Mouse (Mus musculus) neural tube, embryonic 12.5 days (tissue): ENCODE data around the gene Wnk2. TPM values are rescaled to one million over a fixed set of nuclear protein-coding genes. Genes with fewer than 3 reads are reported as not detected.

Experiments used
- ATAC-seq: fragments of 200-750 bp; cut with Nextera tagmentation; 2 replicates; pipeline ENCODE4 v1.8.0; 2017; ENCODE audit warnings: low read depth, mild to moderate bottlenecking, moderate TSS enrichment, moderate library complexity; ENCODE audit not compliant: low FRiP score
- H3K27ac ChIP-seq: fragments of 300-500 bp; sonication (generic); 2 replicates; pipeline ENCODE4 v1.5.1; 2016
- H3K27me3 ChIP-seq: fragments of 300-500 bp; sonication (generic); replicated peaks from 2 replicates; pipeline ENCODE4 v1.6.1; 2016; ENCODE audit warnings: mild to moderate bottlenecking
- H3K36me3 ChIP-seq: fragments of 300-500 bp; sonication (generic); 2 replicates; pipeline ENCODE4 v1.6.1; 2016; ENCODE audit warnings: mild to moderate bottlenecking
- H3K4me1 ChIP-seq: fragments of 300-500 bp; sonication (generic); 2 replicates; pipeline ENCODE4 v1.6.1; 2016
- H3K4me2 ChIP-seq: fragments of 300-500 bp; sonication (generic); replicated peaks from 2 replicates; pipeline ENCODE4 v1.6.1; 2016; ENCODE audit warnings: mild to moderate bottlenecking
- H3K4me3 ChIP-seq: fragments of 300-500 bp; sonication (generic); 2 replicates; pipeline ENCODE4 v1.5.1; 2016
- H3K9ac ChIP-seq: fragments of 300-500 bp; sonication (generic); 2 replicates; pipeline ENCODE4 v1.6.1; 2016; ENCODE audit warnings: mild to moderate bottlenecking
- H3K9me3 ChIP-seq: fragments of 300-500 bp; sonication (generic); 2 replicates; pipeline ENCODE4 v1.6.1; 2016; ENCODE audit warnings: mild to moderate bottlenecking
- WGBS: fragments of 180-500 bp; shearing (Covaris S2); methylation state at CpG from one replicate; pipeline ENCODE4 v1.1.7; 2016; 5-methylcytosine and 5-hydroxymethylcytosine counted together
- polyA plus RNA-seq: library from polyadenylated mRNA; unstranded; fragments of >200 nt; fragmentation: Nextera tagmentation; extraction: Ambion mirVana; gene quantifications from 2 replicates; pipeline ENCODE4 v1.2.1, GENCODE M21; 2016

Gene Wnk2
- polyA plus RNA-seq, 1 experiment from 2014 or later, result 17.2 TPM

DNA sequence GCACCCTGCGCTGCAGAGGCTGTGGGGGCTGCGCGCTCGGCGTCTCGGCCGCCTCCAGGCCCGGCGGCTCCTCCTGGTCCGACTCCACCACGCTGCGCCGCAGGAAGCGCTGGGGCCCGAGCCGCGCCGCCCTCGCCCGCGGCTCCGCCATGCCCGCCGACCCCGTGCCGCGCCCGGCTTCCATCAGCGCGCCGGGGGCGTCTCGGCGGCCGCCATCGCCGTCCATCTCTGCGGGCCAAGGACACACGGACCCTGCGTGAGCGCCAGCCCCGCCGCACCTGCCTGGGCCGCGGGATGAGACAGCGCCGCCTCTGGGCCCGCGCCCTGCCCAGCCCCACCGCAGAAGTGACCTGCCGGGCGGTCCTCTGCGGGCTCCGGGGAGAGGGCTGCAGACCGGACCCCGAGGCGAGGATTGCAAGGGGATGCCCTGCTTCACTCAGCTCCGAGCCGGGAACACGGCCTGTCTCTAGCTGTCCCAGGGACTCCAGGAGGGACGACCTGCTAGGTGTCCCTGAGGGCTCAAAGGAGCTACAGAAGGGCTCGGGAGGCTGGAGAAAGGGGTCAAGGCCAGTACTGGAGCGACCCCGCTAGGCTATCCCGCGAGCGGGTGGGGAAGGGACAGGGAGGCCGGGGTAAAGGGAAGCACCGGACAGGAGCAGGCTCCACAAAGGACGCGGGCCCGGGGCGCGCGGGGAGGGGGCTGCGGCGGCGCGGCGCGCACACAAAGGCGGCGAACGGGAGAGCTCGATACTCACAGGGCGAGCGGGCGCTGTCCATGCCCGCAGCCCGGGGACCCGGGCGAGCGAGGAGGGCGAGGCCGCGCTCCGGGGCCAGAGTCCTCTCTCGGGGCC is 582 bp downstream of the Wnk2 start:
- Histone ChIP-seq H3K27me3 (0 out of 2 replicates have a peak, but pooled peaks cover 9% of the 10 kb centered on the region), H3K36me3 (peaks cover 3% of the 10 kb centered on the region; the same call in 1 of the 2 replicates), H3K9ac (peak overlapping the region; percentile 96), H3K4me3 (peak overlapping the region; percentile 79), H3K9me3 (no peaks in the 10 kb centered on the region), H3K4me1 (peaks cover 33% of the 10 kb centered on the region), H3K4me2 (peak overlapping the region; percentile 72), H3K27ac (peak overlapping the region; percentile 87)
- peak; percentile 69 for ATAC-seq
- WGBS, result under 1% methylated on average over 93 of the region's 98 CpGs

DNA sequence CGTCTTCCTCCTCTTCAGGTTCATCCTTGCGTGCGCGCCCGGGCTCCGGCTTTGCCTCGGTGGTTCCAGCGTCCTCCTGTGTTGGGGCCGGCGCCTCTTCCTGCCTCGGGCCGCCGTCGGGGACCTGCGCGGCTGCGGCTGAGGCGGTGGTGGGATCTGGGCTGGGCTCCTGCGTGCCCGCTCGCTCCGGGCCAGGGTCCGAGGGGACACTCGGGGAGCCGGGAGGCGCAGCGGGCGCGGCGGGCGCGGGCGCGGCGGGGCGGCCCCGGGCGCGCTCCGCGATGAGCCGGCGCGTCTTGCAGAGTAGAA is 1.2 kb downstream of the Wnk2 start:
- peak; percentile 22 for ATAC-seq
- no peaks in the 10 kb centered on the region for H3K9me3 ChIP-seq
- H3K4me1 ChIP-seq, result peaks cover 33% of the 10 kb centered on the region
- peak overlapping the region; percentile 96 for H3K9ac ChIP-seq
- H3K4me2 ChIP-seq, result peak overlapping the region; percentile 72
- H3K27me3 ChIP-seq, result 0 out of 2 replicates have a peak, but pooled peaks cover 9% of the 10 kb centered on the region
- H3K4me3 ChIP-seq, result peak overlapping the region; percentile 79
- WGBS, result 1% methylated on average over 32 of the region's 44 CpGs
- peak overlapping the region; percentile 87 for H3K27ac ChIP-seq
- H3K36me3 ChIP-seq, result peaks cover 3% of the 10 kb centered on the region; the same call in 1 of the 2 replicates

DNA sequence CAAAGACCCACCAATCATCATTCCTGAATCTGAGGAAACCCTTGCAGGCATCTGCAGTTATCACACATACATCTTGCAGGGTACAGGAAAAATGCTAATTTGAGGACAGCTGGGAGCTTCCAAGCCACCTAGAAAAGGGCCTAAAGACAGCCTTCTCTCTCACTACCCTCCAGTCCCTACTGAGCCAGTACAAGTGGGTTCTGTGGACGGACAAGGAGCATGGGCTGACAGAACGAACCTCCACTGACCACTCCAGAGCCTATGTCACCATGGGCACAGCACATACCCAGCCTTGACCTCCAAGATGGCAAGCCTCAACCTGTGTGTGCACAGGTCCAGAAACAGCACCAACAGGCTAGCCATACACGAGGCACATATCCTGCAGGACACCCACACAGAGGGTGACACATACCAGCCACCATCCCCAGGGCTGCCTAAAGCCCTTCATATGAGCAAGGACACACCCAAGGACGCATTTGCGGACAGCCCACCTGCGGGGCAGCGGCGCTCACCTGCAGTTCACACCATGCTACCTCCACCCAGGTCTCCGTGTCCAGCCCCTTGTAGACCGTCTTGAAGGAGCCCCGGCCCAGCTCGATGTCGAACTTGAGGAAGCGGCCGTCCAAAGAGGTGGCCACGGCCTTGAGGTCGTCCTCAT is 1.6 kb downstream of the Wnk2 start:
- Histone ChIP-seq H3K4me1 (peaks cover 33% of the 10 kb centered on the region), H3K36me3 (peaks cover 8% of the 10 kb centered on the region; the same call in 1 of the 2 replicates), H3K27me3 (0 out of 2 replicates have a peak, but pooled peaks cover 9% of the 10 kb centered on the region), H3K4me2 (peak overlapping the region; percentile 72), H3K9ac (peak overlapping the region; percentile 96), H3K27ac (peak overlapping the region; percentile 87; the same call in 1 of the 2 replicates), H3K9me3 (no peaks in the 10 kb centered on the region), H3K4me3 (peak overlapping the region; percentile 79)
- WGBS, result 24% methylated on average over 17 of the region's 17 CpGs
- ATAC-seq, result 0 out of 2 replicates have a peak, but pooled peaks have one; percentile 1

DNA sequence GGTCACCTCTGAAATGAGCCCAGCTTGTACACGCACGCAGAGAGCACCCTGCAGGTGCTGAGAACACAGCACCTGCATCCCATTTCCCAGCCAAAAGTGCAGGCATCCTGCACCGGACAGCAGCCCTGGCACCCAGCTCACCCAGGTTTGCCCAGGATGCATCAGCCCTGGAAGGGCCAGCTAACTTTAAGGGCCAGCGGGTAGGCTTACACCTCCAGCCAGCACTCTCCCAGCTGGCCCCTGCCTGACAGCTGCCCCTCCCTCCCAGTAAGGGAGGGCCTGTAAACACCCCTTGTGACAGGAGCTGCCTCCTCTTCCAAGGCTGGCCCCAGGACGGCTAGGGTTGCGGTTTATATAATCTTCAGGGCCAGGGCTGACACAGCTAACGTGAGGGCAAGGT is 2.4 kb downstream of the Wnk2 start:
- Histone ChIP-seq H3K27me3 (0 out of 2 replicates have a peak, but pooled peaks cover 9% of the 10 kb centered on the region), H3K4me3 (peak overlapping the region; percentile 79), H3K9ac (peak overlapping the region; percentile 96), H3K4me2 (peak overlapping the region; percentile 72), H3K27ac (no peak overlapping the region), H3K9me3 (no peaks in the 10 kb centered on the region), H3K36me3 (peaks cover 9% of the 10 kb centered on the region; the same call in 1 of the 2 replicates), H3K4me1 (peaks cover 36% of the 10 kb centered on the region)
- WGBS, result 42% methylated on average over 7 of the region's 7 CpGs
- no peak for ATAC-seq

DNA sequence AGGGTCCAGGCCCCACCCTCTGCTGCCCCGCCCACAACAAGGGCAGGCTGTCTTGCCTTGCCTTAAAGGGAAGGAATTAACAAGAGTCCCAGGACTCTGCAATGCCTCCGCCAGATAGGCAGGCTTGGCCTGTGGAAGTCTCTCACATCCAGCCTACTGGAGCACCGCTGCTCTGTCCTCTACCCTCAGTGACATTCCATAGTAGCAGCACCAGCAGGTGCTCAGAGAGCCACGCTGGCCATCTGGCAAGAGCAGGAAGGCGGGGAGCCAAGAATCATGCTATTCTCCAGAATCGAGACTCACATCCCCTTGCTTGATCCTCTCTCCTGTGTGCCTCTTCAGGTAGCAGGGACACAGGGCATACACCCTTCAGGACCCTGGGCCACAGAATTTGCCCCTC is 3.4 kb downstream of the Wnk2 start:
- 69% methylated on average over 6 of the region's 6 CpGs for WGBS
- Histone ChIP-seq H3K4me3 (no peak overlapping the region), H3K4me1 (peaks cover 38% of the 10 kb centered on the region), H3K36me3 (peaks cover 9% of the 10 kb centered on the region; the same call in 1 of the 2 replicates), H3K27ac (no peak overlapping the region), H3K27me3 (0 out of 2 replicates have a peak, but pooled peaks cover 9% of the 10 kb centered on the region), H3K9me3 (no peaks in the 10 kb centered on the region), H3K9ac (peak overlapping the region; percentile 17; the same call in 1 of the 2 replicates), H3K4me2 (peak overlapping the region; percentile 72)
- ATAC-seq, result no peak

DNA sequence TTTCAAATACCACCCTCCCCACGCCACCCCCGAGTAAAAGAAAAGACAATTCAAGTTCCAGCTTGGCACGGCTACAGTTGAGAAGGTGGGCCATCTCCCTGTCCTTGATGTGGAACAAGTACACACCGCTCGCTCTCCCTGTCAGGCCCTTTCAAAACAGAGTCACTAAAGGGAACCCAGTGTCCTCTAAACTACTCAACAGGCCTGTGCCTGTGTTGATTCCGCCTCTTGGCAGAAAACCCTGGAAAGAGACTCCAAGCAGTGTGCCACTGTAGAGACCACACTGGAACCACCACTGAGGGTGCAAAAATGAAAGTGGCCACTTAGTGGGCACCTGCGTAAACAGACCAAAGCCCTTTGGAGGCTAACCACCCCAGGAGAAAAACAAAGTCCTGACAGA is 4.5 kb downstream of the Wnk2 start:
- 94% methylated on average over 7 of the region's 7 CpGs for WGBS
- H3K9me3 ChIP-seq, result no peaks in the 10 kb centered on the region
- no peak overlapping the region for H3K4me3 ChIP-seq
- no peak for ATAC-seq
- peaks cover 37% of the 10 kb centered on the region for H3K4me1 ChIP-seq
- no peak overlapping the region for H3K27ac ChIP-seq
- H3K9ac ChIP-seq, result no peak overlapping the region
- H3K4me2 ChIP-seq, result 0 out of 2 replicates have a peak overlapping the region, but pooled peaks have one; percentile 72
- 0 out of 2 replicates have a peak, but pooled peaks cover 3% of the 10 kb centered on the region for H3K27me3 ChIP-seq
- H3K36me3 ChIP-seq, result peaks cover 14% of the 10 kb centered on the region; the same call in 1 of the 2 replicates

DNA sequence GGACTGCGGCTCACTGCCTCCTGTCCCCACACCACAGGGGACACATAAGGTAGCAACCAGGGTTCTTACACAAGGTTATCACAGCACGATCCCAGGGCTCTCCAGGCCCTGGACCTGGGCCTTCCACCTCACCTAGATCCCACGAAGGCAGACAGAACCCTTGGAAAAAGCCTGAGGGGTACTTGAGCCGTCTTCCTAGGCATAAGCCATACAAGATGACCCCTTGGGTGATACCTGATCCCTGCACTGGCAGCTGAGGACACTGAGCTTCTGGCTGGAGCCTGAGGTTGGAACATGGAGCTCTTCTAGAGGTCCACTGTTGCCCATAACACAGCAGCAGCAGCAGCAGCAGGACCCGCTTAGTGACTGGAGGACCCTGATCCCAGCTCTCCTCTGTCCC is 5.4 kb downstream of the Wnk2 start:
- H3K4me1 ChIP-seq, result peaks cover 33% of the 10 kb centered on the region

DNA sequence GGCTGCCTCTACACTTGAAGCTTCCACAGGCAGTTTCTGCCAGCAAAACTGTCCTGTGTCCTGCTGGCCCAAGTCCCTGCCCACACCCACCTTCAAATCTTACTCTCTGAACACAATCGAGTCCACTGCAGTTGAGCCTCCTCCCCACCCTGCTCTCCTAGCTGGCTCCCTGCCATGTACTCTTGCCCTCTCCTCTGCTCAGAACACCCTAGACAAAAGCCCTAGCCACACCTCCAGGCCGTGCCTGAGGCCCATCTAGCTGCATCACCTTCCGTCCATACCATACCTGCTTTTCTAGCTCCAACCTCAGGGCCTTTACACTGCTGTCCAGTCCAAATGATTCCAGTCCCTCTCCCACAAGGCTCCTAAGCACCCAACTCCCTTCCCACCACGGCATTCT is 7.2 kb downstream of the Wnk2 start:
- H3K27me3 ChIP-seq, result no peaks in the 10 kb centered on the region
- WGBS, result 70% methylated on average over 4 of the region's 4 CpGs
- no peak overlapping the region for H3K4me2 ChIP-seq
- H3K27ac ChIP-seq, result no peak overlapping the region
- no peaks in the 10 kb centered on the region for H3K9me3 ChIP-seq
- H3K9ac ChIP-seq, result no peak overlapping the region
- no peak overlapping the region for H3K4me3 ChIP-seq
- peaks cover 14% of the 10 kb centered on the region; the same call in 1 of the 2 replicates for H3K36me3 ChIP-seq
- ATAC-seq, result no peak
- peaks cover 28% of the 10 kb centered on the region for H3K4me1 ChIP-seq

More for the DNA sequence above, 5.4 kb downstream of the Wnk2 start:
- Histone ChIP-seq H3K9me3 (no peaks in the 10 kb centered on the region), H3K4me2 (no peak overlapping the region), H3K4me3 (no peak overlapping the region), H3K27me3 (0 out of 2 replicates have a peak, but pooled peaks cover 3% of the 10 kb centered on the region), H3K36me3 (peaks cover 14% of the 10 kb centered on the region; the same call in 1 of the 2 replicates), H3K27ac (no peak overlapping the region), H3K9ac (no peak overlapping the region)
- WGBS, result 88% methylated on average over 5 of the region's 5 CpGs
- no peak for ATAC-seq

DNA sequence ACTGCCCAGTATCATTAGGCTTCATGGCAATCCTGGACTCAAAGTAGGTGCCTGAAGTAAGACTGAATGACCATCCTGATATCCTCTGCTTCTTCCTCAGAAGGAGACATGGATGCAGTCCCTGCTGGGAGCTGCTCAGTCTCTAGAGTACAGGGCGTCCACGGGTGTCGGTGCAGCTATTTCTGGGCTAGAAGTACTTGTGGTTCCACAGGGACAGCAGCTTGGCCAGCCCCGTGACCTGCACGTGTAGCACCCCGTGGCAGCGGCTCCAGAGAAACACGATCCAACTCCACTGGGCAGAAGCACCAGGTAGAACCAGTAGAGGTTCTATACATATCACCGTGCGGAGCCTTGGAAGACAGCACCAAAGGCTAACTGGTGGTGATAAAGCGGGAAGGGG is 13.3 kb downstream of the Wnk2 start:
- H3K27ac ChIP-seq, result no peak overlapping the region
- no peak overlapping the region for H3K9ac ChIP-seq
- no peak overlapping the region for H3K4me2 ChIP-seq
- H3K36me3 ChIP-seq, result peaks cover 5% of the 10 kb centered on the region; the same call in 1 of the 2 replicates
- H3K4me3 ChIP-seq, result no peak overlapping the region
- WGBS, result 91% methylated on average over 11 of the region's 11 CpGs
- peaks cover 41% of the 10 kb centered on the region for H3K4me1 ChIP-seq
- no peaks in the 10 kb centered on the region for H3K27me3 ChIP-seq
- no peak for ATAC-seq
- no peaks in the 10 kb centered on the region for H3K9me3 ChIP-seq

DNA sequence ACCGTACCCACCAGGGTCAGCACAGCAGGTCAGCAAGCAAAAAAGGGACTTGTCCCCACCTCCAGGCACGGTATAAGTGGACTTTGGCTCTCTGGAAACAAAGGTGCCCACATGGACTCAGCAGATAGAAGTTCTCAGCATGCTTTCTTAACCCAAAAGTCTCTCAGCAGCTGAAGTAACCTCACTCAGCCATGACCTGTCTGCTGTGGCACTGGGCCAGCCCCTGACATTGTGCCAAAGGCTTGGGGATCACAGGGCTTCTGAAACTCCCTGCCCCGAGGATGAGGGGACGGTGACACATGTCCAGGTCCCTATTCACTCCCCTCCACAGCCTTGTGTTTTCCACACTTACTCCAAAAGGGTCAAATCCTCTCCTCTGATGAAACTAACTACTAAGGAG is 14.7 kb downstream of the Wnk2 start:
- Histone ChIP-seq H3K4me1 (peaks cover 53% of the 10 kb centered on the region), H3K9ac (no peak overlapping the region), H3K36me3 (no peaks in the 10 kb centered on the region), H3K27ac (no peak overlapping the region), H3K27me3 (no peaks in the 10 kb centered on the region), H3K4me2 (no peak overlapping the region), H3K9me3 (no peaks in the 10 kb centered on the region), H3K4me3 (no peak overlapping the region)
- 84% methylated on average over 4 of the region's 4 CpGs for WGBS
- no peak for ATAC-seq

DNA sequence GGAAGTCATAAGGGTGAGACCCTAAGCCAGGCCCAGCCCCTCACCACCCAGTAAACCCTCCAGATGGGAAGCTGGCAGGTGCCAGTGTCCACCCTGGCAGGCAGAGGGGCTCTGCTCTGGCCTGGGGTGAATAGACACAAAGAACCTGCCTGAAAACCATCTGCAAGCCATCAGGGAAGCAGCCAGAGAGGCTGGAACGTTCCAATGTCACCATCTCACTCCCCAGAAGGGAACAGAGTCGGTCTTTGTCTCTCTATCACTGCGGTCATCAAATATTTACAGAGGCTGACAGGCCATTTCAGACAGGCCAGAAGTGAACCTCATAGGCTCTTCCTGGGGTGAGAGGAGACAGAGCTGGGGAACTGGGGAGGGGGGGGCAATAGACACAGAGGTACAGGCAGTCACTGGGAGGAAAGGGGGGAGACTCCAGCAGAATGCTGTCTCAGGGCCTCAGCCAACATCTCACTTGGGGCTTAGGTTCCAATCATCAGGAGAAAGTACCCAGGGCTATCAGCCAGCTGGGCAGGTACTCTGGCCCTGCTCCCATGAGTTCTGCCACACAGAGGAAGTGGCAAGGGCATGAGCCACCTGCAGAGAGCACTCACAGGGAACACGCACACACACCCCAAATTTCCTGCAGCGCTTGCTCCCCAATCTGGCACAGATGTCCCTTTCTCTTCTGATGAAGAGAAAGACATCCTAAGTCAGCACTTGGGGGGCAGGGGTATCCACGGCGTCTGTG is 15.7 kb downstream of the Wnk2 start:
- H3K36me3 ChIP-seq, result no peaks in the 10 kb centered on the region
- 0 out of 2 replicates have a peak overlapping the region, but pooled peaks have one; percentile 5 for H3K4me2 ChIP-seq
- H3K4me1 ChIP-seq, result peaks cover 63% of the 10 kb centered on the region
- no peaks in the 10 kb centered on the region for H3K27me3 ChIP-seq
- H3K4me3 ChIP-seq, result no peak overlapping the region
- WGBS, result 72% methylated on average over 7 of the region's 7 CpGs
- H3K27ac ChIP-seq, result no peak overlapping the region
- H3K9me3 ChIP-seq, result no peaks in the 10 kb centered on the region
- no peak for ATAC-seq
- no peak overlapping the region for H3K9ac ChIP-seq
